Mouse (Mus musculus): ENCODE results near the gene Sap25.

- TF ChIP-seq GATA1 (IDR thresholded peaks at IDR 0.05; ENCODE audit: borderline replicate concordance, low read length) = no peak
- no peak for TF ChIP-seq FLI1 (IDR thresholded peaks at IDR 0.05; ENCODE audit: low read length)
Observed at GRCm38 (mm10) chr5:137660064-137660688, 19.0 kb downstream of the Sap25 start.
